Mouse (Mus musculus): ENCODE data around the gene Olfr78. TPM values are rescaled to one million over a fixed set of nuclear protein-coding genes. Genes with fewer than 3 reads are reported as not detected.

The Olfr78 gene
- total RNA-seq (2023), result not detected

GRCm38 (mm10) chr7:102759266-102759665 is at the start of gene Olfr78, which contains the start of gene Olfr560:
Gene Olfr78 (minus strand): TSS chr7:102759471.
Gene Olfr560 (minus strand): TSS chr7:102759366.

GRCm38 (mm10) chr7:102803180-102803579 is 43.9 kb upstream of the Olfr78 start, which contains the start of gene Olfr564:
Gene Olfr564 (plus strand): TSS chr7:102803480.

DNA sequence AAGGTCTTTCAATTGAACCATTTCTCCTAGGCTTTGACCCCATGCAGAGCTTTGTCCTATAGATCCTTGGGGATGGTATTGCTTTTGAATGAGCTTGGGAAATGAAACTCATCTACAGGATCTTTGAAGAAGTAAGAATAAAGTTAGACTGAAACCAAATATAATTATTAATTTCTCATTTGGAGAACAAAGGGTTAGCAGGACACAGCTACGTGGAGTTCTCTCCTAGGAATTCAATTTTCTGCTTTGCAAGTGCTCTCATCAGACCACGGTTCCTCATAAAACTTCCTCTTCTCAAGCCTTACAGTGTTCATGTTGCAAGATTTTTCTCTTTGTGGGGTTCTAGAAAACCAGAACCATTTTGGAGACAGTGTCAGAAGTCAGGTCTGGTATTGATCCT is 11.7 kb upstream of the Olfr78 start, which contains the start of gene Olfr561:
Gene Olfr561, plus strand, starts transcription at position 301 of the 400 bp plus-strand sequence.

GRCm38 (mm10) chr7:102727391-102727790 is 31.9 kb downstream of the Olfr78 start, which contains the start of gene Olfr559:
Gene Olfr559 (minus strand): TSS chr7:102727491.

GRCm38 (mm10) chr7:102718970-102719369 is 40.3 kb downstream of the Olfr78 start, which contains the start of gene Olfr33:
Gene Olfr33 (minus strand): TSS chr7:102719070.

GRCm38 (mm10) chr7:102701915-102702314 is 57.4 kb downstream of the Olfr78 start, which contains the start of gene Olfr558:
Gene Olfr558 (plus strand): TSS chr7:102702215.

GRCm38 (mm10) chr7:102695358-102696125 is 63.7 kb downstream of the Olfr78 start, which contains the start of gene Olfr557:
Gene Olfr557 (plus strand): TSS chr7:102695910.

Other genes starting within 250 kb of the Olfr78 start
- gene Olfr547, start 224.7 kb downstream of the Olfr78 start, total RNA-seq (2023), result not detected
- gene Olfr548-ps1, start 218.6 kb downstream of the Olfr78 start, total RNA-seq (2023), result not detected
- not detected for gene Olfr549, start 209.6 kb downstream of the Olfr78 start, total RNA-seq (2023)
- gene Trim21, start 194.0 kb downstream of the Olfr78 start, total RNA-seq (2023), result 10 to 100 TPM; 10.7 to 12.5 TPM
- not detected for gene Olfr550, start 188.0 kb downstream of the Olfr78 start, total RNA-seq (2023)
- gene Olfr551, start 167.6 kb downstream of the Olfr78 start, total RNA-seq (2023), result not detected
- gene Olfr552, start 161.7 kb downstream of the Olfr78 start, total RNA-seq (2023), result not detected
- gene Olfr553, start 141.3 kb downstream of the Olfr78 start, total RNA-seq (2023), result not detected
- not detected for gene Olfr554, start 121.0 kb downstream of the Olfr78 start, total RNA-seq (2023)
- gene Olfr555, start 100.6 kb downstream of the Olfr78 start, total RNA-seq (2023), result not detected
- gene Olfr556, start 94.6 kb downstream of the Olfr78 start, total RNA-seq (2023), result not detected
- 1 to 10 TPM; 1.0 to 2.8 TPM for gene Trim68, start 72.1 kb downstream of the Olfr78 start, total RNA-seq (2023)
- gene Olfr557, start 63.6 kb downstream of the Olfr78 start, total RNA-seq (2023), result not detected
- gene Olfr558, start 57.3 kb downstream of the Olfr78 start, total RNA-seq (2023), result not detected
- gene Olfr33, start 40.4 kb downstream of the Olfr78 start, total RNA-seq (2023), result not detected
- gene Olfr559, start 32.0 kb downstream of the Olfr78 start, total RNA-seq (2023), result not detected
- not detected for gene Olfr560, start 105 bp downstream of the Olfr78 start, total RNA-seq (2023)
- gene Olfr561, start 11.8 kb upstream of the Olfr78 start, total RNA-seq (2023), result not detected
- gene Olfr564, start 44.0 kb upstream of the Olfr78 start, total RNA-seq (2023), result not detected
- not detected for gene Olfr566, start 99.3 kb upstream of the Olfr78 start, total RNA-seq (2023)
- gene Olfr568, start 117.7 kb upstream of the Olfr78 start, total RNA-seq (2023), result not detected
- not detected for gene Olfr569, start 131.4 kb upstream of the Olfr78 start, total RNA-seq (2023)
- not detected for gene Olfr570, start 135.1 kb upstream of the Olfr78 start, total RNA-seq (2023)
- gene Olfr571, start 158.1 kb upstream of the Olfr78 start, total RNA-seq (2023), result not detected
- gene Olfr572, start 164.9 kb upstream of the Olfr78 start, total RNA-seq (2023), result not detected
- not detected for gene Olfr573-ps1, start 183.1 kb upstream of the Olfr78 start, total RNA-seq (2023)
- gene Olfr574, start 189.0 kb upstream of the Olfr78 start, total RNA-seq (2023), result not detected
- gene Olfr575, start 199.3 kb upstream of the Olfr78 start, total RNA-seq (2023), result not detected
- not detected for gene Olfr576, start 203.2 kb upstream of the Olfr78 start, total RNA-seq (2023)
- gene Olfr577, start 216.5 kb upstream of the Olfr78 start, total RNA-seq (2023), result not detected
- not detected for gene Olfr578, start 229.9 kb upstream of the Olfr78 start, total RNA-seq (2023)

Data from neutrophil, adult 83 days (primary cell).